Mouse (Mus musculus) midbrain, embryonic 13.5 days (tissue): ENCODE results near the gene Mrpl44. TPM values are rescaled to one million over a fixed set of nuclear protein-coding genes. Genes with fewer than 3 reads are reported as not detected.

Source experiments
- ATAC-seq: fragments of 200-750 bp; cut with Nextera tagmentation; 2 replicates; pipeline ENCODE4 v1.8.0; 2017; ENCODE audit warnings: mild to moderate bottlenecking, moderate TSS enrichment, moderate library complexity
- H3K27ac ChIP-seq: fragments of 300-500 bp; sonication (generic); 2 replicates; pipeline ENCODE4 v1.5.1; 2015; ENCODE audit warnings: inconsistent platforms, mild to moderate bottlenecking, moderate library complexity
- H3K27me3 ChIP-seq: fragments of 300-500 bp; sonication (generic); 2 replicates; pipeline ENCODE4 v1.6.1; 2015; ENCODE audit warnings: mild to moderate bottlenecking, inconsistent platforms
- H3K36me3 ChIP-seq: fragments of 300-500 bp; sonication (generic); 2 replicates; pipeline ENCODE4 v1.6.1; 2015; ENCODE audit warnings: mild to moderate bottlenecking, inconsistent platforms
- H3K4me1 ChIP-seq: fragments of 300-500 bp; sonication (generic); replicated peaks from 2 replicates; pipeline ENCODE4 v1.6.1; 2015; ENCODE audit warnings: inconsistent platforms
- H3K4me2 ChIP-seq: fragments of 300-500 bp; sonication (generic); replicated peaks from 2 replicates; pipeline ENCODE4 v1.6.1; 2015; ENCODE audit warnings: moderate library complexity, mild to moderate bottlenecking, inconsistent platforms
- H3K4me3 ChIP-seq: fragments of 300-500 bp; sonication (generic); replicated peaks from 2 replicates; pipeline ENCODE4 v1.5.1; 2015; ENCODE audit warnings: mild to moderate bottlenecking, inconsistent platforms
- H3K9ac ChIP-seq: fragments of 300-500 bp; sonication (generic); replicated peaks from 2 replicates; pipeline ENCODE4 v1.6.1; 2015; ENCODE audit warnings: mild to moderate bottlenecking, inconsistent platforms
- H3K9me3 ChIP-seq: fragments of 300-500 bp; sonication (generic); 2 replicates; pipeline ENCODE4 v1.6.1; 2016; ENCODE audit warnings: mild to moderate bottlenecking, inconsistent platforms
- WGBS: fragments of 180-500 bp; shearing (Covaris S2); methylation state at CpG from one replicate; pipeline ENCODE4 v1.1.7; 2015; 5-methylcytosine and 5-hydroxymethylcytosine counted together
- polyA plus RNA-seq: library from polyadenylated mRNA; unstranded; fragments of >200 nt; fragmentation: Nextera tagmentation; extraction: Ambion mirVana; gene quantifications from 2 replicates; pipeline ENCODE4 v1.2.1, GENCODE M21; 2015

Gene Mrpl44
- polyA plus RNA-seq, 1 experiment from 2014 or later: 54.5 TPM

DNA sequence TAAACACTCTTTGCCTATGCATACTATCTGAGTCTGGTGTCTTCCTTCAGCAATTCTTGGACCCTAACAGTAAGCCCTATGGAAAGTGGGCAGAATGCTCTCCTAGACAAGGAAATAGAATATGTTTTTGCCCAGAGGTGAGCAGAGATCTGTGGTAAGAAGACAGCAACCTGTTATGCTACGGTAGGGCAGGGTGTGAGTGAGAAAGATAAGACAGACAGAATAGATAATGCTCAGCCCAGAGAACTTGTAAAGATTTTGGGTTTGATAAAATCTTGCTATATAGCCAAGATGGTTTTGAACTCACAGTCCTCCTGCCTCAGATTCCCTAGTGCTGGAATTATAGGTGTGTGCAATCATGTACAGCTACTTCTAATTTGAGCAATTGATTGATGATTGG is 11.3 kb upstream of the Mrpl44 start:
- Histone ChIP-seq H3K27ac (no peak overlapping the region), H3K4me2 (no peak overlapping the region), H3K4me1 (peaks cover 20% of the 10 kb centered on the region), H3K4me3 (no peak overlapping the region), H3K9ac (no peak overlapping the region), H3K36me3 (no peaks in the 10 kb centered on the region), H3K9me3 (no peaks in the 10 kb centered on the region), H3K27me3 (no peaks in the 10 kb centered on the region)
- WGBS: 87% methylated on average over 1 of the region's 1 CpGs
- ATAC-seq: no peak

DNA sequence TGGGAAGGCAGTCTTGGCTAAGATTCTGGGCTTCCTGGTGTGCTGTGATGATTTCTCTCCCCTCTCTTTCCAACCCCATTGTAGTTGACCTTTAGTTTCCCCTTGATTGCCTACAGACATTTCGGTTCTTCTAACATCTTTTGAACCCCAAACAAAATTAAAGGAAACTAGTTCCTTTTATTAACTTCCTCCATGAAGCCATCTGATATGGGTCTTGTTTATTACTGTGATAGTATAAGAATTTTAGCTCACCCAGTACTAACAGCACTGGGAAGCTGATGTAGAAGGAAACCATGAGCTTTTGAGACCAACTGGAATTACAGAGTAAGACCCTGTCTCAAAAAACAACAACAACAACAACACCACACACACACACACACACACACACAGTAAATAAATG is 7.6 kb upstream of the Mrpl44 start:
- H3K27me3 ChIP-seq: no peaks in the 10 kb centered on the region
- H3K4me3 ChIP-seq: no peak overlapping the region
- H3K4me1 ChIP-seq: no peaks in the 10 kb centered on the region
- H3K9ac ChIP-seq: no peak overlapping the region
- H3K4me2 ChIP-seq: no peak overlapping the region
- H3K9me3 ChIP-seq: no peaks in the 10 kb centered on the region
- no peak overlapping the region for H3K27ac ChIP-seq
- 92% methylated on average over 1 of the region's 1 CpGs for WGBS
- ATAC-seq: no peak
- no peaks in the 10 kb centered on the region for H3K36me3 ChIP-seq

DNA sequence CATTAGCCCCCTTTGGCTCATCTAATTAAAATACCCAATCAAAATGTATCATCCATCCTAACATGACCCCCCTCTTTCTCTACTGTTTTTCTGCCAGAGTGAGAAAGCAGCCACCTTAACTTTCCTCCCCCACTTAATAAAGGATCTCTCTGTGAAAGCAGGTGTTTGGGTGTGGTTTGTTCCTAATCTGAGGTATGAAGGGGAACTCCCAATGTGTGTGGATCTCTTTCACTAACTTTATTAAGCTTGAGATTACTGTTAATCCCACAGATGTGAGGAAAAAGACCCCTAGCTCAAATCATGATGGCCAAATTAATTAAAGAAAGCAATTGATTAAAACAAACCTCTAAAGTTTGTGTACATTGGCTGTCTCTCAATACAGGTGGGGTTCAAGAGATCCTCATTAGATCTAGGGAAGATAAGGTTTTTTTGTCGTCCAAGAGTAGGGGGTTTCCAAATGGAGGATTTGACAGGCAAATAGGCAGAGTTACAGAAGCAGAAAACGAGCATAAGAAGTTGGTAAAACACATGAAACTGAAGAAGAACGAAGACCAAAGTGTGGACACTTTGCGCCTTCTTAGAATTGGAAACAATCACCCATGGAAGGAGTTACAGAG is 1.5 kb upstream of the Mrpl44 start:
- no peak overlapping the region for H3K9ac ChIP-seq
- peaks cover 15% of the 10 kb centered on the region; the same call in 1 of the 2 replicates for H3K4me1 ChIP-seq
- H3K36me3 ChIP-seq: peaks cover 14% of the 10 kb centered on the region
- no peak overlapping the region for H3K4me3 ChIP-seq
- no peaks in the 10 kb centered on the region for H3K27me3 ChIP-seq
- 77% methylated on average over 4 of the region's 4 CpGs for WGBS
- H3K9me3 ChIP-seq: no peaks in the 10 kb centered on the region
- no peak for ATAC-seq
- H3K27ac ChIP-seq: no peak overlapping the region
- H3K4me2 ChIP-seq: no peak overlapping the region

DNA sequence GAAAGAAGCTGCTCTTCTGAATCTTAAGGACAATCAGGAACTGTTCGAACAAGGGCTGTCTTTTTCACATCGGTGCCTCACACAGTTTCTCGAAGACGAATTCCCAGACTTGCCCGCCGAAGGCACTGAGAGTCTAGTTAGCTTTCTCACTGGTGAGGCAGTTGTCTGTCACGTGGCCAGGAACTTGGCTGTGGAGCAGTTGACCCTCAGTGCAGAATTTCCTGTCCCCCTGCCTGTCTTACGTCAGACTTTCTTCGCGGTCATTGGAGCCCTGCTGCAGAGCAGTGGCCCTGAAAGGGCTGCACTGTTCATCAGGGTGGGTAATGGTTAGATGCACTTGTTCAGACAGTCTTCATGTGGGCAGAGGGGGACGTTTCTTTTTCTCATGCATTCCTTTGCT is 2.2 kb downstream of the Mrpl44 start:
- peaks cover 50% of the 10 kb centered on the region for H3K36me3 ChIP-seq
- H3K9me3 ChIP-seq: no peaks in the 10 kb centered on the region
- no peak for ATAC-seq
- no peak overlapping the region for H3K9ac ChIP-seq
- peaks cover 15% of the 10 kb centered on the region; the same call in 1 of the 2 replicates for H3K4me1 ChIP-seq
- 90% methylated on average over 11 of the region's 11 CpGs for WGBS
- H3K4me3 ChIP-seq: no peak overlapping the region
- no peak overlapping the region for H3K27ac ChIP-seq
- no peaks in the 10 kb centered on the region for H3K27me3 ChIP-seq
- no peak overlapping the region for H3K4me2 ChIP-seq

DNA sequence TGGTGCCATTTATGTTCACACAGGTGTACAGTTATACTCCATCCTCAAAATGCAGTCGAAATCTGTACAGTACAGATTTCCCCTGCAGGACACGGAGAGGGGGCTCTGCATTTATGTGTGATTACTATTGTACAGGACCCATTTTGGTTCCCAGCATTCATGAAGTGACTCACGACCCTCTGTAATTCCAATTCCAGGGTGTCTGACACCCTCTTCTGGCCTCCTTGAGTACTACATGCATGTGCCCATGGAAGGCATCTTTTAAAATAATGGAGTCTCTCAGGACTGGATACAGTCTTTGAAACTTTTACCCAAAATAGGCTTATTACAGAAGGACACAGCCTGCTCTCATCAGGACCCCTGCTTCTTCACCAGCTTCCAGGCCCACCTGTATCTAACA is 6.6 kb downstream of the Mrpl44 start:
- no peak for ATAC-seq
- no peak overlapping the region for H3K9ac ChIP-seq
- H3K36me3 ChIP-seq: peaks cover 63% of the 10 kb centered on the region
- no peaks in the 10 kb centered on the region for H3K27me3 ChIP-seq
- H3K9me3 ChIP-seq: no peaks in the 10 kb centered on the region
- H3K4me2 ChIP-seq: no peak overlapping the region
- 83% methylated on average over 3 of the region's 3 CpGs for WGBS
- H3K27ac ChIP-seq: no peak overlapping the region
- H3K4me1 ChIP-seq: peaks cover 9% of the 10 kb centered on the region; the same call in 1 of the 2 replicates
- no peak overlapping the region for H3K4me3 ChIP-seq

DNA sequence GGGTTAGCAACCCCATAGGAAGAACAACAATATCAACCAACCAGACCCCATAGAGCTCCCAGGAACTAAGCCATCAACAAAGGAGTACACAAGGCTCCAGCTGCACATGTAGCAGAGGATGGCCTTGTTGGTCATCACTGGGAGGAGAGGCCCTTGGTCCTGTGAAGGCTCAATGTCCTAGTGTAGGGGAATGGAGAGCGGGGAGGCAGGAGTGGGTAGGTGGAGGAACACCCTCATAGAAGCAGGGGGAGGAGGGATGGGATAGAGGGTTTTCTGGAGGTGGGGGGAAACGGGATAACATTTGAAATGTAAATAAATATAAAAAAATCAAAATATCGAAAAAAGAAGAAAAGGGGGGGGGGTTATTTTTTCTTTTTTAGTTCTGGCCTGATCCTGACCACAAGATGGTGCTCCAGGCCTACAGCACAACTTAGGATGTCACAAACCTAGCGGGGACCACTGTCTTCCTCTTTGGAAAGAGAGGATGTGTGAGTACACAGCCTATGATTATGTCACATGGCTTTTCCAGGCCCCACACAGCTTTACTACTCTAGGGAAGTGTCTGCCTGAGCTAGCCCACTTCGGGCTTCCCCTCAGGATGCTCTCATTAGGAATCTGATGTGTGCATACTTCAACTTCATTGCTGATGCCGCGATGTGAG is 10.6 kb downstream of the Mrpl44 start:
- Histone ChIP-seq H3K36me3 (peaks cover 29% of the 10 kb centered on the region), H3K4me3 (no peak overlapping the region), H3K9ac (no peak overlapping the region), H3K4me2 (no peak overlapping the region), H3K27ac (no peak overlapping the region), H3K4me1 (no peaks in the 10 kb centered on the region), H3K9me3 (no peaks in the 10 kb centered on the region), H3K27me3 (no peaks in the 10 kb centered on the region)
- peak; percentile 92 for ATAC-seq
- WGBS: 70% methylated on average over 7 of the region's 7 CpGs

DNA sequence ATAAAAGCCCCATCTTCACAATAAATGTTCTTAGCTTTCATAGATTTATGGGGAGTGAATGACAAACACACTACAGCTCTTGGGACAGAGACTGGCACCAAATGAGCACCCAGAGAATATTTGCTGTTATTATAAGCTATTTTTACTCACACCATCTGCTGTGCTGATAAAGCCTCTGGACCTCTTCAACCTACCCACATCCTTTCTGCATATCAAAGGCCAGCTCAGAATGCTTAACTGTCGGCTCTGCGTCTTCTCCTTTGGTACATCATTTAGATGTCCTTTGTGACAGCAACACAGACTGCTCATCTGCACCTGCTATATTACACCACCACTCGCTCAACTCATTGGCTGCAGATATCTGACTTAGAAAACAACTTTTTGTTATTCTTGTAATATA is 21.3 kb downstream of the Mrpl44 start:
- Histone ChIP-seq H3K4me2 (no peak overlapping the region), H3K9me3 (no peaks in the 10 kb centered on the region), H3K36me3 (no peaks in the 10 kb centered on the region), H3K27me3 (no peaks in the 10 kb centered on the region), H3K9ac (no peak overlapping the region), H3K27ac (no peak overlapping the region), H3K4me3 (no peak overlapping the region), H3K4me1 (no peaks in the 10 kb centered on the region)
- ATAC-seq: no peak
- 78% methylated on average over 3 of the region's 3 CpGs for WGBS

DNA sequence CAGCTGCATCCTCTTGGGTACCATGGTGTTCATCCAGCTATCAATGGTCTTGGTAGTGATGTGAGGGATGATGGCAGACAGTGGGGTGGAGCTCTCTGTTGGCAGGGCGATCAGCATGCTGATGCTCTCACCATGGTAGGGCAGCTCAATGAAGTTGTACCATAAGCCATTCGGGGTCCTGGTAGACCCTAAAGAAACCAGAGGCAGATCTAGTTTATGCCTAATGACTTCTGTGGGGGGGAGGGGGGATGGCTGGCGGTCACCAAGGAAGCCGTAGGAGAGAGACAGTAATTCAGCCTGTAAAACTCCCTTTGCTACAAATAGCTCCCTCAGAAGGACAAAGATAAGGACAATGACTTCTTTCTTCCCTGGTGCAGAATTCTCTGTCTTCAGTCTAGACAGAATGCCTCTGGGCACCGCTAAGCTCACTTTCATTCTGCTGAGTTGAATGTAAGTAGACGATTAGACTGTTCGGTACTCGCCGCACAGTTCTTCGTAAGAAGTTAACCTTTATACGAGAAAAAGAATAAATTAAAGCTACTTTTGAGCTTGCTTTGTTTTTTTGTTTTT is 27.1 kb downstream of the Mrpl44 start:
- no peaks in the 10 kb centered on the region for H3K4me1 ChIP-seq
- 0 out of 2 replicates have a peak, but pooled peaks cover 3% of the 10 kb centered on the region for H3K36me3 ChIP-seq
- H3K27me3 ChIP-seq: no peaks in the 10 kb centered on the region
- 0 out of 2 replicates have a peak, but pooled peaks have one; percentile 53 for ATAC-seq
- H3K4me2 ChIP-seq: no peak overlapping the region
- H3K27ac ChIP-seq: no peak overlapping the region
- WGBS: 66% methylated on average over 11 of the region's 11 CpGs
- no peaks in the 10 kb centered on the region for H3K9me3 ChIP-seq
- H3K4me3 ChIP-seq: no peak overlapping the region
- H3K9ac ChIP-seq: no peak overlapping the region

DNA sequence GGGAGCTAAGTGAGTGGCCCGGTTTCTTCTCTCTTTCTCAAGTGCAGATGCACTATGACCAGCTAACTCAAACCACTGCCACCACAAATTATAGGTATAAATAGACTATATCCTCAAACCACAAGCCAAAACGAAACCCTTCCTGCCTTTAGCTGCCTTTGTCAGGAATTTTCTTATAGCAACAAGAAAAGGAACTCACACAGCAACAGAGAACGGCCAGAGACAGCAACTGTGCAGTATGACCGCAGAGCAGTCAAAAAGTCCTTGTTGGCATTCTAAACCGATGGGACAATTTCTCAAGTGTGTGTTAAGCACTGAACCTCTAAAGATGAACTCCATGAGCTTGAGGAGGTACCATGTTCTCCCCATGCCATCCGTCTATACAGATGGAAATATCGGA is 27.8 kb downstream of the Mrpl44 start:
- 85% methylated on average over 7 of the region's 7 CpGs for WGBS
- H3K4me1 ChIP-seq: no peaks in the 10 kb centered on the region
- 0 out of 2 replicates have a peak, but pooled peaks cover 3% of the 10 kb centered on the region for H3K36me3 ChIP-seq

DNA sequence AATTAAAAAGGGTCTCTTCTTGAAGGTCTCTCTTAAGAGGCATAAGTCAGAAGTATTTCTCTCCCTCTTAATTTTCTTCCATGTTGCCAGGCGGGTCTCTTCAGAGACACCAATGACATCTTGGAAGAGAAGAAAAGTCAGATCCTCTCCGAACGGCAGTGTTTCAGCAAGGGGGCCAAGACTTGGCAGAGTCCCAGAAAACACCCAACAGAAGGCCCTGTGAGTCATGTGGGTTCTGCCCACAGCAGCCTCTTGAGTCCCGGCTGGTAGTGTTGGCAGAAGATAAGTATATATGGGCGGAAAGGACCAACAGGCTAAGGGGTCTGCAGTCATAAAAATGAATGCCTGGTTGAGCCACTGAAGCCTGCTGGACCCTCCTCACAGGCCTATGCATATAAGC is 31.0 kb downstream of the Mrpl44 start:
- Histone ChIP-seq H3K9ac (no peak overlapping the region), H3K27me3 (no peaks in the 10 kb centered on the region), H3K27ac (no peak overlapping the region), H3K36me3 (0 out of 2 replicates have a peak, but pooled peaks cover 3% of the 10 kb centered on the region), H3K4me2 (no peak overlapping the region), H3K4me3 (no peak overlapping the region), H3K4me1 (no peaks in the 10 kb centered on the region), H3K9me3 (no peaks in the 10 kb centered on the region)
- 78% methylated on average over 5 of the region's 5 CpGs for WGBS
- no peak for ATAC-seq

More for the DNA sequence above, 27.8 kb downstream of the Mrpl44 start:
- Histone ChIP-seq H3K27me3 (no peaks in the 10 kb centered on the region), H3K4me2 (no peak overlapping the region), H3K27ac (no peak overlapping the region), H3K9me3 (no peaks in the 10 kb centered on the region), H3K4me3 (no peak overlapping the region), H3K9ac (no peak overlapping the region)
- no peak for ATAC-seq

DNA sequence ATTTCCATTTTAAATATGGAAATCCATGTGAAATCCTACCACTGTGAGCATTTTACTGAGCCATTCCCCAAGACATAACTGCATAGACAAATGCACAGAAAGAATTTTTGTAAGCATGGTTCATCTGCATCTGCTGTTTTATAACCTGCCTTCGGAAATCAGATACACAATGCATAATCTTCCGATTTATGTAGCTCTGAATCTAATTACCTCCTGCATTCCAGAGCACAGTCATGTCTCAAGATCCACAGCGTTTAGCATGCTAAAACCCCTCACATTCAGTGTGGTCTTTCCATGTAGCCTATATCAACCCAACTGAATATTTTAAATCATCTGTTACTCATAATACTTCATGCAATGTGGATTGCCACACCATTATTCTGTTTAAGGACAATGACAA is 33.6 kb downstream of the Mrpl44 start:
- Histone ChIP-seq H3K36me3 (no peaks in the 10 kb centered on the region), H3K9ac (no peak overlapping the region), H3K27me3 (no peaks in the 10 kb centered on the region), H3K4me3 (no peak overlapping the region), H3K27ac (no peak overlapping the region), H3K9me3 (no peaks in the 10 kb centered on the region), H3K4me1 (no peaks in the 10 kb centered on the region), H3K4me2 (no peak overlapping the region)
- WGBS: 93% methylated on average over 3 of the region's 3 CpGs
- ATAC-seq: no peak

DNA sequence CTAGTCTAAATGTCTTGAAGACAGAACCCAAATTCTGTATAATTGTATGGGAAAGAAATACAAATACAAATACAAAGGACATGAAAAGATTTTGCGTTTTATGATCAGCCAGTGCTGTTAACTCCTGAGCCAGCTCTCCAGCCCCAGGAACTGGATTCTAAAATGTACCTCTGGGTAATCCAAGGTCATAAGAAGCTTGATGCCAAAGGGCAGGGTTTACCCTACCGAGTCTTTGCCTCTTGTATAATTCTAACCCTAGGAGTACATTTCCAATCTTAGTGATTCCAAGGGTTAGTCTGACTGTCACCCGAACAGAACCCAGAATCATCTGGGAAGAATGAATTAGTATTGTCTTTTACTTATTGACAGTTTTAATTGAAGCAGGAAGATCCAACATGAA is 39.6 kb downstream of the Mrpl44 start:
- Histone ChIP-seq H3K36me3 (no peaks in the 10 kb centered on the region), H3K4me2 (no peak overlapping the region), H3K9me3 (no peaks in the 10 kb centered on the region), H3K4me3 (no peak overlapping the region), H3K4me1 (no peaks in the 10 kb centered on the region), H3K9ac (no peak overlapping the region), H3K27me3 (no peaks in the 10 kb centered on the region), H3K27ac (no peak overlapping the region)
- 90% methylated on average over 3 of the region's 3 CpGs for WGBS
- no peak for ATAC-seq
